Mouse (Mus musculus) lung, embryonic 14.5 days (tissue): ENCODE results near the gene Gng12. TPM values are rescaled to one million over a fixed set of nuclear protein-coding genes. Genes with fewer than 3 reads are reported as not detected.

Experiments
- ATAC-seq: fragments of 200-750 bp; cut with Nextera tagmentation; 2 replicates; pipeline ENCODE4 v1.8.0; 2017; ENCODE audit warnings: mild to moderate bottlenecking, moderate TSS enrichment, moderate library complexity; ENCODE audit not compliant: insufficient read depth
- DNase-seq: peaks from one replicate; pipeline ENCODE4 v3.0.0-alpha.2; 2015
- H3K27ac ChIP-seq: fragments of 300-500 bp; sonication (generic); 2 replicates; pipeline ENCODE4 v1.5.1; 2014; ENCODE audit warnings: low read depth, mild to moderate bottlenecking, moderate library complexity
- H3K27me3 ChIP-seq: fragments of 300-500 bp; sonication (generic); 2 replicates; pipeline ENCODE4 v1.6.1; 2014; ENCODE audit warnings: low read length, control low read depth; ENCODE audit not compliant: insufficient read depth
- H3K36me3 ChIP-seq: fragments of 300-500 bp; sonication (generic); 2 replicates; pipeline ENCODE4 v1.6.1; 2014; ENCODE audit warnings: control low read depth; ENCODE audit not compliant: insufficient read depth
- H3K4me1 ChIP-seq: fragments of 300-500 bp; sonication (generic); 2 replicates; pipeline ENCODE4 v1.6.1; 2014; ENCODE audit warnings: antibody characterized with exemption, control low read depth; ENCODE audit not compliant: insufficient read depth
- H3K4me2 ChIP-seq: fragments of 300-500 bp; sonication (generic); 2 replicates; pipeline ENCODE4 v1.6.1; 2014; ENCODE audit warnings: mild to moderate bottlenecking
- H3K4me3 ChIP-seq: fragments of 300-500 bp; sonication (generic); 2 replicates; pipeline ENCODE4 v1.5.1; 2014; ENCODE audit warnings: low read depth, low read length
- H3K9ac ChIP-seq: fragments of 300-500 bp; sonication (generic); 2 replicates; pipeline ENCODE4 v1.6.1; 2014
- H3K9me3 ChIP-seq: fragments of 300-500 bp; sonication (generic); 2 replicates; pipeline ENCODE4 v1.6.1; 2016; ENCODE audit warnings: low read depth, low read length, control low read depth
- CTCF ChIP-seq: IDR thresholded peaks from 2 replicates; pipeline ENCODE4 v1.5.1; 2016; ENCODE audit warnings: antibody characterized with exemption, low read depth
- WGBS: fragments of 180-500 bp; shearing (Covaris S2); extraction: QIAGEN DNeasy Blood & Tissue Kit; methylation state at CpG from one replicate; pipeline ENCODE4 v1.1.7; 2014; 5-methylcytosine and 5-hydroxymethylcytosine counted together
- polyA plus RNA-seq: library from polyadenylated mRNA; unstranded; fragments of >200 nt; fragmentation: Nextera tagmentation; extraction: Ambion mirVana; gene quantifications from 2 replicates; pipeline ENCODE4 v1.2.1, GENCODE M21; 2014

The Gng12 gene
- polyA plus RNA-seq, 1 experiment from 2014 or later = 119 TPM

DNA sequence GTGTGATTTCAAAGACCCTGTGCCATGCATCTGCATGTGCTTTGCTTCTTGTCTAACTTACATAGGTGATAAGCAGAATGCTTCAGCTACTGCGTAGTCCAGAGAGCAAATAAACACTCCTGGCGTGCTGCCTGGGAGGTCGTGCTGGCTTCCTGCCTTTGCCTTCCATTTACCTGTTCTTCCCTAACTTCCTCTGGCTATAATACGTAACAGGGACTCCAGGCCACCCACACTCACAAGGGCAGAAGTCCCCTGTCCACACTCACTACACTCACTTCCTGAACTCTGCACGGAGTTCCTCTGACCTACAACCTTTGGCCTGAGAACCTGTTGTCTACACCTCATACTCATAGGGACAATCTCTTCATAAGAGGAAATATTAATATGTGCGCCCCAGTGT lies 7.5 kb downstream of the Gng12 start:
- Histone ChIP-seq H3K4me2 (no peak overlapping the region), H3K4me1 (no peaks in the 10 kb centered on the region), H3K27ac (no peak overlapping the region), H3K9ac (no peak overlapping the region), H3K36me3 (no peaks in the 10 kb centered on the region), H3K27me3 (no peaks in the 10 kb centered on the region), H3K4me3 (no peak overlapping the region), H3K9me3 (no peaks in the 10 kb centered on the region)
- DNase-seq (no peak), ATAC-seq (no peak)
- TF ChIP-seq CTCF = no peak
- WGBS = 43% methylated on average over 6 of the region's 6 CpGs

- no peaks in the 10 kb centered on the region for H3K27me3 ChIP-seq
- no peak for ATAC-seq
- WGBS = 96% methylated on average over 1 of the region's 1 CpGs
- H3K36me3 ChIP-seq = no peaks in the 10 kb centered on the region
- H3K4me1 ChIP-seq = peaks cover 9% of the 10 kb centered on the region
- H3K4me2 ChIP-seq = no peak overlapping the region
- H3K9ac ChIP-seq = no peak overlapping the region
- no peak overlapping the region for H3K27ac ChIP-seq
- TF ChIP-seq CTCF = no peak
- H3K9me3 ChIP-seq = no peaks in the 10 kb centered on the region
- H3K4me3 ChIP-seq = no peak overlapping the region
- DNase-seq = no peak
Observed at GRCm38 (mm10) chr6:66906244-66906643, 10.0 kb downstream of the Gng12 start.

DNA sequence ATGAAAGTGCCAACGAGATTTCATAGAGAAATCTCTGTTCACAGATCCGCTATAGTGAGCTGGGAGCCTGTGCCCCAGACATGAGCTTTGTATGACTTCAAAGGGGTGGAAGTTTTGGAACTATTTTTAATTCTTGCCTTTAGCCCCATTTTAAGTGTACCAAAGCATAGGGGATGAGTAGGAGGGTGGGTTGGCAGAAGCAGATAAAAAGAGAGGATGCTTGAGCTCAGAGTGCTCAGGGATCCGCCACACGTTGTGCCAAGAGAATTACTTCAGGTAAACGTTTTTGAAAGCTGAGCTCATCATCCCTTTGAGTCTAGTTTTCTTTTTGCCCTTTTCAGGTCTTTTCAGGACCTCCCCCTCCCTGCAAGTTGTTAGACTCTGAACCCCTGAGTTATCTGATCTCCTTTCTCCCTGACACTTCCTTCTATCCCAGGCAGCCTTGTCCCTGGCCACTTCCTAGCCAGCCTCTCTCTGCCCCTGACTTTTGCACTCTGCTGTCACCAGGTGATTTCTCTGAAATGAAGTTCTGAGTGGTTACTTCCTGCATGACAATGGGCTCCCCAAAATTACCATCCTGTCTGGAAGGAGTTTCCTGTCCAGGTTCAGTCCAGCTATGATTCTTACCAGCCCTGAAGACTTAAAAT lies 12.3 kb downstream of the Gng12 start:
- 62% methylated on average over 5 of the region's 5 CpGs for WGBS
- Histone ChIP-seq H3K4me2 (no peak overlapping the region), H3K27me3 (no peaks in the 10 kb centered on the region), H3K36me3 (no peaks in the 10 kb centered on the region), H3K27ac (no peak overlapping the region), H3K4me1 (peaks cover 9% of the 10 kb centered on the region), H3K9ac (no peak overlapping the region), H3K9me3 (no peaks in the 10 kb centered on the region), H3K4me3 (no peak overlapping the region)
- ATAC-seq = no peak
- no peak for DNase-seq
- TF ChIP-seq CTCF = no peak

- H3K9me3 ChIP-seq = no peaks in the 10 kb centered on the region
- peaks cover 9% of the 10 kb centered on the region for H3K4me1 ChIP-seq
- H3K4me3 ChIP-seq = no peak overlapping the region
- DNase-seq (no peak), ATAC-seq (peak; percentile 68; the same call in 1 of the 2 replicates)
- no peaks in the 10 kb centered on the region for H3K27me3 ChIP-seq
- no peaks in the 10 kb centered on the region for H3K36me3 ChIP-seq
- H3K27ac ChIP-seq = no peak overlapping the region
- TF ChIP-seq CTCF = no peak
- H3K4me2 ChIP-seq = no peak overlapping the region
- no peak overlapping the region for H3K9ac ChIP-seq
- WGBS = 30% methylated on average over 11 of the region's 11 CpGs
Observed at GRCm38 (mm10) chr6:66910493-66911435, 14.6 kb downstream of the Gng12 start.

DNA sequence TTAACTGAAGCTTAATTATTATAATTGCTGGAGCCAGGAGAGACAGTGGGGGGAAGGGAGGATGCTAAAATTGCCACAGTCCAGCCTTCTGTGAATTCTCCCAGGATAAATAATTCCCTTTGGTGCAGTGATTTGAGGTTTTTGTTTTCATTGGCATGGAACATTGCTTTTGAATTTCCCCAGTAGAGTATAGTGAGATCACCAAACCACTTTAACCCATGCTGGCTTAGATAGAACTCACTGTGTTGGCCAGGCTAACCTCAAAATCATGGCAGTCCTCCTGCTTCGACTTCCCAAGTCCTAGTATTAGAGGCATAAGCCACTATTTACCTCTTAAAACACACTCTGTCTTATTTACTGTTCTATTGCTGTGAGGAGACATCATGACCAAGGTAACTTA lies 17.2 kb downstream of the Gng12 start:
- Histone ChIP-seq H3K4me3 (no peak overlapping the region), H3K9me3 (no peaks in the 10 kb centered on the region), H3K36me3 (no peaks in the 10 kb centered on the region), H3K9ac (no peak overlapping the region), H3K27ac (no peak overlapping the region), H3K4me2 (no peak overlapping the region), H3K27me3 (no peaks in the 10 kb centered on the region), H3K4me1 (peaks cover 9% of the 10 kb centered on the region)
- no peak for TF ChIP-seq CTCF
- no peak for ATAC-seq
- DNase-seq = no peak
- 97% methylated on average over 1 of the region's 1 CpGs for WGBS

- Histone ChIP-seq H3K27ac (no peak overlapping the region), H3K4me2 (no peak overlapping the region), H3K36me3 (no peaks in the 10 kb centered on the region), H3K27me3 (no peaks in the 10 kb centered on the region), H3K9ac (no peak overlapping the region), H3K4me3 (no peak overlapping the region), H3K9me3 (no peaks in the 10 kb centered on the region), H3K4me1 (peaks cover 5% of the 10 kb centered on the region; the same call in 1 of the 2 replicates)
- ATAC-seq = no peak
- 94% methylated on average over 2 of the region's 2 CpGs for WGBS
- TF ChIP-seq CTCF = no peak
- no peak for DNase-seq
Observed at GRCm38 (mm10) chr6:66915592-66915991, 19.4 kb downstream of the Gng12 start.

DNA sequence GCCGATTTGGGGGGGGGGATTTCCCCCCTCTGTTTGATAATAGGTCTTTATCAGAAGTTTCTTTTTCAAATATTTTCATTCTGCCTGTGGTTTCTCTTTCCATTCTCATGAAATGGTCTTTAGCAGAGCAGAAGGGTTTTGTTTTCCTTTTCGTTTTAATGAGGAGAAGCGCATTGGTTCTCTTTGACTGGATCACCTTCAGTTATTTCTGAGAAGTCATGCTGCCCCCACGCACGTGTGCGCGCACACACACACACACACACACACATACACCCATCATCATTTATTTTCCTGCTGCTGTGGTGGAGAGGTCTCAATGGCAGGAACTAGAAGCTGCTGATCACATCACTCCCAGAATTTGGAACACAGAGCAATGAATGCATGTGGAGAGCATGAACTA lies 20.8 kb downstream of the Gng12 start:
- H3K9me3 ChIP-seq = no peaks in the 10 kb centered on the region
- H3K36me3 ChIP-seq = no peaks in the 10 kb centered on the region
- no peak overlapping the region for H3K27ac ChIP-seq
- no peak for ATAC-seq
- no peak overlapping the region for H3K9ac ChIP-seq
- no peak for TF ChIP-seq CTCF
- WGBS = 90% methylated on average over 7 of the region's 7 CpGs
- H3K27me3 ChIP-seq = no peaks in the 10 kb centered on the region
- H3K4me3 ChIP-seq = no peak overlapping the region
- H3K4me1 ChIP-seq = no peaks in the 10 kb centered on the region
- no peak overlapping the region for H3K4me2 ChIP-seq
- no peak for DNase-seq
